Mouse (Mus musculus) heart, embryonic 14.5 days (tissue): ENCODE measurements at regions not wholly inside any gene's neighbourhood (a gene's known extent, or its start where the extent isn't known, plus 50 kb on each side); places are given as distances from the start of the nearest gene placed in this dataset.

Experiments used
- ATAC-seq: fragments of 200-750 bp; cut with Nextera tagmentation; 2 replicates; pipeline ENCODE4 v1.8.0; 2017; ENCODE audit warnings: low read depth, moderate TSS enrichment; ENCODE audit not compliant: insufficient number of reproducible peaks, insufficient read depth, low FRiP score
- H3K27ac ChIP-seq, 2 experiments: fragments of 200-500 bp in 1 of 2; fragments of 300-500 bp in 1 of 2; sonication (generic) in 1 of 2; replicated peaks in 1 of 2; 2 replicates each; pipeline ENCODE4 v1.5.1; 2012 to 2014; ENCODE audit warnings: low read depth in 2 of 2, low read length in 2 of 2, control low read depth in 1 of 2, mild to moderate bottlenecking in 1 of 2, mixed read lengths in 1 of 2; ENCODE audit not compliant: control insufficient read depth in 1 of 2, insufficient read depth in 1 of 2
- H3K27me3 ChIP-seq: fragments of 300-500 bp; sonication (generic); 2 replicates; pipeline ENCODE4 v1.6.1; 2014; ENCODE audit warnings: mild to moderate bottlenecking, low read length, control low read depth; ENCODE audit not compliant: control insufficient read depth, insufficient read depth
- H3K36me3 ChIP-seq: fragments of 300-500 bp; sonication (generic); 2 replicates; pipeline ENCODE4 v1.6.1; 2014; ENCODE audit warnings: mild to moderate bottlenecking, control low read depth, low read length, mixed read lengths; ENCODE audit not compliant: control insufficient read depth, insufficient read depth
- H3K4me1 ChIP-seq, 2 experiments: fragments of 200-500 bp in 1 of 2; fragments of 300-500 bp in 1 of 2; sonication (generic) in 1 of 2; 2 replicates each; pipeline ENCODE4 v1.6.1; 2012 to 2014; ENCODE audit warnings: low read length in 2 of 2, control low read depth in 1 of 2, mixed read lengths in 1 of 2; ENCODE audit not compliant: control insufficient read depth in 2 of 2, insufficient read depth in 2 of 2
- H3K4me2 ChIP-seq: fragments of 300-500 bp; sonication (generic); 2 replicates; pipeline ENCODE4 v1.6.1; 2014; ENCODE audit warnings: mild to moderate bottlenecking, low read length
- H3K4me3 ChIP-seq, 2 experiments: fragments of 200-500 bp in 1 of 2; fragments of 300-500 bp in 1 of 2; sonication (generic) in 1 of 2; 2 replicates each; pipeline ENCODE4 v1.5.1; 2012 to 2014; ENCODE audit warnings: low read length in 2 of 2, mild to moderate bottlenecking in 2 of 2, control low read depth in 1 of 2, low read depth in 1 of 2, moderate library complexity in 1 of 2; ENCODE audit not compliant: control insufficient read depth in 1 of 2, insufficient read depth in 1 of 2
- H3K9ac ChIP-seq: fragments of 300-500 bp; sonication (generic); 2 replicates; pipeline ENCODE4 v1.6.1; 2014; ENCODE audit warnings: mild to moderate bottlenecking, low read length
- H3K9me3 ChIP-seq: fragments of 300-500 bp; sonication (generic); 2 replicates; pipeline ENCODE4 v1.6.1; 2016; ENCODE audit warnings: low read length, control low read depth; ENCODE audit not compliant: control insufficient read depth
- WGBS: fragments of 180-500 bp; shearing (Covaris S2); extraction: QIAGEN DNeasy Blood & Tissue Kit; methylation state at CpG from one replicate; pipeline ENCODE4 v1.1.7; 2014; 5-methylcytosine and 5-hydroxymethylcytosine counted together

GRCm38 (mm10) chr13:42565291-42566058 lies 114.9 kb upstream of the Phactr1 start:
- no peaks in the 10 kb centered on the region for H3K9me3 ChIP-seq
- peak; percentile 81 for ATAC-seq
- H3K4me1 ChIP-seq = peaks cover 5 to 7% of the 10 kb centered on the region in 2 experiments; a peak in 2 of 4 replicates
- H3K4me3 ChIP-seq = no peak overlapping the region
- peak overlapping the region; percentile 25; the same call in 1 of the 2 replicates for H3K9ac ChIP-seq
- 61% methylated on average over 26 of the region's 26 CpGs for WGBS
- no peaks in the 10 kb centered on the region for H3K36me3 ChIP-seq
- H3K27ac ChIP-seq = peak overlapping the region; percentile 59 to 86
- H3K27me3 ChIP-seq = no peaks in the 10 kb centered on the region
- peak overlapping the region; percentile 42 for H3K4me2 ChIP-seq

- ATAC-seq = no peak
These were observed 109.6 kb upstream of the Phactr1 start for GRCm38 (mm10) chr13:42570600-42571348.

DNA sequence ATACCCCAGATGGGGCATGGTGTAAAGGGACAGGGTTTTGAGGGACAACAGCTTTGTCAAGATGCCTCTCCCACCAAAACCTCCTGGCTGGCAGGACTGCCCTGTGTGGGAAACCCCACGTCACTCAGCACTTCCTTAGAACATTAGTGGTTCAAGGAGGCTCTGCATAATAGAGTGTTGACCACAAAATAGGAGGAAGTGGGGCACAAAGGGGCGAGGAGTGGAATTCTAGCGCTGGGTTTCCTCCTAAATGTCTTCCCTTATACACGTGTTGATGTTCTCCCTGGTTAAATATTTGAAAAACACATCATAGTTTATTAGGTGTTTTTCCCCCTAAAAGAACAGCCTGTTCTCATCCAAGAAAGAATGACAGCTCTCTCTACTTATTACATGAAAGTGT lies 106.2 kb upstream of the Phactr1 start:
- H3K27ac ChIP-seq = no peak overlapping the region
- no peak for ATAC-seq
- no peaks in the 10 kb centered on the region for H3K36me3 ChIP-seq
- H3K9me3 ChIP-seq = no peaks in the 10 kb centered on the region
- H3K4me3 ChIP-seq = no peak overlapping the region
- H3K4me2 ChIP-seq = no peak overlapping the region
- H3K4me1 ChIP-seq = no peaks in the 10 kb centered on the region
- 44% methylated on average over 4 of the region's 4 CpGs for WGBS
- no peak overlapping the region for H3K9ac ChIP-seq
- H3K27me3 ChIP-seq = no peaks in the 10 kb centered on the region

More at GRCm38 (mm10) chr13:42570600-42571348, 109.6 kb upstream of the Phactr1 start:
- no peak overlapping the region for H3K4me3 ChIP-seq
- H3K36me3 ChIP-seq = no peaks in the 10 kb centered on the region
- H3K4me1 ChIP-seq = peaks cover under 1 to 2% of the 10 kb centered on the region in 2 experiments; a peak in 2 of 4 replicates
- no peak overlapping the region for H3K4me2 ChIP-seq
- no peak overlapping the region for H3K27ac ChIP-seq
- no peaks in the 10 kb centered on the region for H3K9me3 ChIP-seq
- no peak overlapping the region for H3K9ac ChIP-seq
- WGBS = 68% methylated on average over 10 of the region's 10 CpGs
- no peaks in the 10 kb centered on the region for H3K27me3 ChIP-seq

DNA sequence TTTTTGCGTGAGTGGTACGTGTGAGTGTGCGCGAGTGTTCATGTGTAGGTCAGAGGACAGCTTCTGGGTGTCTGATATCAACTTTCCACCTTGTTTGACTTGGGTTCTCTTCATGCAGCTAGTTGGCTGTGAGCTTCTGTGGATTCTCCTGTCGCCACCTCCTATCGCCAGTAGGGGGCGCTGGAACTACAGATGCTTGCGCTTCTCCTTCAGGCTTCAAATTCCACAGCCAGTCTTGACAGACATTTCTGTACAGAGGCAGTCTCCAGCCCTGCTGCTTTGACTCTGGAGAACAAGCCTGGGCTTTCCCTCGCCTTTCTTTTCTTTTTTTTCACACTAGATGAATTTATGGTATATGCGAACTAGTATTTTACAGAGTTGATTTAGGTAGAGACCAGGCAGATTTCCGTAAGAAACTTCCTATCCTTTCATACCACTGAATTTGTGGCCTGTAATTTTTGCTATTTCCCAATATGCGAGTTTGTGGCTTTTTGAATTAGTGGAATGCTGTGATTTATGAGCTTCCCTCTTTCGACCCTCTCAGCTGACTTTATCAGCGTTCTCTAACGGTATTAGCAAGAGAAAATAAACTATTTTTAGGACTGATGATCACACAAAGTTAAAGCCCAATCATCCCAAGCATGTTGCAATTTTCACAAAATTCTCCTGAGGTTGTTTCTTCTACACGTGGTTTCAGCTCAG lies 104.5 kb upstream of the Phactr1 start:
- ATAC-seq = no peak

GRCm38 (mm10) chr13:42579471-42579870 lies 101.0 kb upstream of the Phactr1 start:
- 38% methylated on average over 3 of the region's 3 CpGs for WGBS
- H3K4me3 ChIP-seq = no peak overlapping the region
- H3K27me3 ChIP-seq = no peaks in the 10 kb centered on the region
- no peaks in the 10 kb centered on the region for H3K4me1 ChIP-seq
- H3K9me3 ChIP-seq = no peaks in the 10 kb centered on the region
- no peak overlapping the region for H3K9ac ChIP-seq
- ATAC-seq = no peak
- H3K4me2 ChIP-seq = no peak overlapping the region
- H3K36me3 ChIP-seq = no peaks in the 10 kb centered on the region
- no peak overlapping the region for H3K27ac ChIP-seq

More for the DNA sequence above, 104.5 kb upstream of the Phactr1 start:
- H3K4me1 ChIP-seq = no peaks in the 10 kb centered on the region
- no peaks in the 10 kb centered on the region for H3K9me3 ChIP-seq
- no peak overlapping the region for H3K4me3 ChIP-seq
- no peak overlapping the region for H3K9ac ChIP-seq
- no peak overlapping the region for H3K27ac ChIP-seq
- no peak overlapping the region for H3K4me2 ChIP-seq
- 28% methylated on average over 16 of the region's 16 CpGs for WGBS
- no peaks in the 10 kb centered on the region for H3K36me3 ChIP-seq
- no peaks in the 10 kb centered on the region for H3K27me3 ChIP-seq

DNA sequence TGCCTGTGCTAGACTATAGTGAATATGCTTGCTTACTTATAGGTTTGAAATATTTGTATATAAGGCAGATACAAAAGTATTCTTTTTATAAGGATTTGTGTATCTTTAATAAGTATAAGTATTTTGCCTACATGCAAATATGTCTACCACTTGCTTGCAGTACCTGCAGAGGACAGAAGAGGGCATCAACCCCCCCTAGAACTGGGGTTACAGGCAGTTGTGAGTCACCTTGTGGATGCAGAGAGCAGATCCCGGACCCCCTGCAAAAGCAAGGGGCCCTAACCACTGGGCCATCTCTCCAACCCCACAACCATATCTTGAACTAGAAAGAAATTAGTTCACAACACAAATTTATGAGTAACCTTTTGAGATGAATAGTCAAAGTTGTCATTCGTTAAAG lies 91.3 kb upstream of the Phactr1 start:
- Histone ChIP-seq H3K36me3 (no peaks in the 10 kb centered on the region), H3K4me1 (peaks cover 0 to 12% of the 10 kb centered on the region in 2 experiments; a peak in 2 of 4 replicates), H3K27me3 (no peaks in the 10 kb centered on the region), H3K9ac (no peak overlapping the region), H3K9me3 (no peaks in the 10 kb centered on the region), H3K4me2 (no peak overlapping the region), H3K27ac (no peak overlapping the region), H3K4me3 (no peak overlapping the region)
- 78% methylated on average over 2 of the region's 2 CpGs for WGBS
- ATAC-seq = no peak

- Histone ChIP-seq H3K27me3 (no peaks in the 10 kb centered on the region), H3K4me3 (no peak overlapping the region), H3K4me1 (peaks cover 0 to 12% of the 10 kb centered on the region in 2 experiments; a peak in 2 of 4 replicates), H3K9me3 (no peaks in the 10 kb centered on the region), H3K36me3 (no peaks in the 10 kb centered on the region), H3K9ac (no peak overlapping the region), H3K4me2 (no peak overlapping the region), H3K27ac (no peak overlapping the region)
- 69% methylated on average over 5 of the region's 5 CpGs for WGBS
- ATAC-seq = no peak
These were observed 90.8 kb upstream of the Phactr1 start for GRCm38 (mm10) chr13:42589607-42590006.
